Comparison of ENCODE assay signal across 9 mouse cellular contexts in genomic region chr8:123036956-123037355, GRCm38 (mm10). TPM values are rescaled to one million over a fixed set of nuclear protein-coding genes. Genes with fewer than 3 reads are reported as not detected.
DNase-seq lines count a peak whose midpoint lies in the region; ATAC-seq and TF ChIP-seq lines count a peak whose summit lies in the region.
"Had no signal": no experiment of that assay in that cellular context is flagged by ENCODE, and none has a peak within 500 bp of the region (broad histone marks: within the 10 kb centered on the region; RNA-seq: fewer than 3 reads in every experiment).

No protein-coding gene starts in this region.

- peak overlapping the region; percentile 53 for H3K27ac ChIP-seq in spleen, adult 2 months (ENCODE audit: insufficient read depth, low read length)
- peak overlapping the region; percentile 86 for H3K27ac ChIP-seq in liver, embryonic 16.5 days (ENCODE audit: low read length)
- H3K27ac ChIP-seq: embryonic facial prominence, embryonic 15.5 days had no signal

- H3K36me3 ChIP-seq in spleen, adult 2 months (ENCODE audit: control insufficient read depth, insufficient read depth, low read length), result no peaks in the 10 kb centered on the region
- no peaks in the 10 kb centered on the region for H3K36me3 ChIP-seq in liver, embryonic 16.5 days (ENCODE audit: control insufficient read depth, insufficient read depth)
- H3K36me3 ChIP-seq: embryonic facial prominence, embryonic 15.5 days had no signal

- ATAC-seq in liver, embryonic 16.5 days (ENCODE audit: low read depth), result peak; percentile 86

- peaks cover 45% of the 10 kb centered on the region for H3K4me1 ChIP-seq in spleen, adult 2 months (ENCODE audit: control insufficient read depth, insufficient read depth, insufficient read length)
- peaks cover 74% of the 10 kb centered on the region for H3K4me1 ChIP-seq in liver, embryonic 16.5 days (ENCODE audit: control insufficient read depth, low read depth, low read length)

- TF ChIP-seq CTCF in spleen, adult 2 months (IDR thresholded peaks at IDR 0.05; ENCODE audit: extremely low read depth, insufficient read depth, insufficient read length, insufficient replicate concordance), result no peak

- DNase-seq in spleen, adult 2 months (ENCODE audit: low read depth in 1 of 2, low spot score in 2 of 2), result peak; percentile 14 to 26
- DNase-seq in spleen, adult 18-20 months, result no peak
- peak; percentile 67 for DNase-seq in c-Kit-positive CD71-positive TER-119-positive erythroid progenitor cells, embryonic 14.5 days (ENCODE audit: low spot score)
- DNase-seq in thymus, postnatal 4 days, result peak; percentile 62
- no peak for DNase-seq in left cerebral cortex, adult 11 months (ENCODE audit: low spot score)
- DNase-seq in lung, postnatal 25 days (ENCODE audit: low spot score), result no peak
- DNase-seq in retina, postnatal 1 day, result no peak

- WGBS in spleen, adult 2 months, result 20% methylated on average over 3 of the region's 3 CpGs
- 8% methylated on average over 3 of the region's 3 CpGs for WGBS in liver, embryonic 16.5 days (ENCODE audit: insufficient replicate concordance)

- no peak overlapping the region for H3K4me3 ChIP-seq in spleen, adult 2 months (ENCODE audit: extremely low read depth, insufficient read depth, insufficient read length)
- no peak overlapping the region for H3K4me3 ChIP-seq in liver, embryonic 16.5 days (ENCODE audit: low read depth, low read length)
- H3K4me3 ChIP-seq: embryonic facial prominence, embryonic 15.5 days had no signal

- H3K27me3 ChIP-seq in spleen, adult 2 months (ENCODE audit: control insufficient read depth, insufficient read depth, low read length), result no peaks in the 10 kb centered on the region
- no peaks in the 10 kb centered on the region for H3K27me3 ChIP-seq in liver, embryonic 16.5 days (ENCODE audit: control insufficient read depth, insufficient read depth, low read depth, low read length)
- H3K27me3 ChIP-seq: embryonic facial prominence, embryonic 15.5 days had no signal

- no peaks in the 10 kb centered on the region for H3K9me3 ChIP-seq in liver, embryonic 16.5 days (replicated peaks; ENCODE audit: control insufficient read depth, low read length)
- H3K9me3 ChIP-seq: embryonic facial prominence, embryonic 15.5 days had no signal

- no peak overlapping the region for H3K9ac ChIP-seq in liver, embryonic 16.5 days (ENCODE audit: low read depth, low read length)
- H3K9ac ChIP-seq: embryonic facial prominence, embryonic 15.5 days had no signal

- no peak for TF ChIP-seq POLR2A in spleen, adult 2 months (IDR thresholded peaks at IDR 0.05; ENCODE audit: low read depth, low read length)

- H3K4me2 ChIP-seq in liver, embryonic 16.5 days (ENCODE audit: low read depth, low read length), result peak overlapping the region; percentile 33
- H3K4me2 ChIP-seq: embryonic facial prominence, embryonic 15.5 days had no signal

RNA-seq across cellular contexts. Expression of gene Ankrd11, which starts 5.1 kb away (rescaled TPM):
- polyA plus RNA-seq in spleen, adult 2 months (2012; rRNA removed), result 76.3 and 77.7 TPM in 2 replicates
- 7.8 and 8.6 TPM in 2 replicates for polyA plus RNA-seq in liver, embryonic 16.5 days (2015; fragmentation: Nextera tagmentation; extraction: Ambion mirVana)

RNA-seq across cellular contexts. Expression of gene Spg7, which starts 25.8 kb away (rescaled TPM):
- polyA plus RNA-seq in spleen, adult 2 months (2012; rRNA removed), result 62.6 and 74.1 TPM in 2 replicates
- polyA plus RNA-seq in liver, embryonic 16.5 days (2015; fragmentation: Nextera tagmentation; extraction: Ambion mirVana), result 19.9 and 20.7 TPM in 2 replicates

Comparison
In these comparisons a context has a peak if more than half of its experiments do, and no peak if none do; other contexts are left out.
1. DNase-seq: peak in spleen, adult 2 months (2 of 2), c-Kit-positive CD71-positive TER-119-positive erythroid progenitor cells, embryonic 14.5 days (single experiment) and thymus, postnatal 4 days (single experiment); none in spleen, adult 18-20 months (0 of 2), left cerebral cortex, adult 11 months (single experiment), lung, postnatal 25 days (single experiment) and retina, postnatal 1 day (single experiment).